Mouse (Mus musculus): Measurements from ENCODE around the gene Map3k13. TPM values are rescaled to one million over a fixed set of nuclear protein-coding genes. Genes with fewer than 3 reads are reported as not detected.

Gene Map3k13
- polyA plus RNA-seq, 1 experiment, result 2.3 TPM

DNA sequence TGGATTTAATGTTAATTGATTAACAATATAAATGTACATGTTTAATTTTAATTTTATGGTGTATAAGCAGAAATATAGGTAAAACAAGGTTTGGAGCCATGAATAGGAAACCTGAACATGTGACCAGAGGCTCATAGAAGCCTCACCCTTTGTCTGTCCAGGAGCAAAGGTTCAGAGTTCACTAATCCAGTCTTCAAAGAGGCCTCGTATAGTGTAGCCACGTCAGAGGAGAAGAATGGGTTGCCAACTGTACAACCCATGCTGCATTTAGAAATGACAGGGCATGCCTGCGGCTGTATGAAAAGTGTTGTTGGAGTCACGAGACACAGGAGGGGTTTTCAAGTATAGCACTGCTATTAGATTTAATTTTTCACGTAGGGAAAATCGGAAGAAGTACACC, 64.0 kb downstream of the Map3k13 start:
- DNase-seq, result no peak
- H3K36me3 ChIP-seq (ENCODE audit: control insufficient read depth, insufficient read depth, low read length), result no peaks in the 10 kb centered on the region
- H3K27me3 ChIP-seq (ENCODE audit: control insufficient read depth, insufficient read depth, low read length), result no peaks in the 10 kb centered on the region
- no peak overlapping the region for H3K4me3 ChIP-seq (ENCODE audit: control insufficient read depth, insufficient read depth, low read length)
- H3K4me1 ChIP-seq (replicated peaks; ENCODE audit: control insufficient read depth, insufficient read depth, low read length), result no peaks in the 10 kb centered on the region
- no peak for TF ChIP-seq POLR2A (IDR thresholded peaks at IDR 0.05; ENCODE audit: control insufficient read depth, extremely low read depth, insufficient read depth, low read length, poor library complexity)
- TF ChIP-seq CTCF (IDR thresholded peaks at IDR 0.05; ENCODE audit: borderline replicate concordance, control insufficient read depth, extremely low read depth, insufficient read depth, low read length, poor library complexity), result no peak
- H3K27ac ChIP-seq (ENCODE audit: control insufficient read depth, insufficient read depth, low read length), result no peak overlapping the region
- 87% methylated on average over 6 of the region's 6 CpGs for WGBS

DNA sequence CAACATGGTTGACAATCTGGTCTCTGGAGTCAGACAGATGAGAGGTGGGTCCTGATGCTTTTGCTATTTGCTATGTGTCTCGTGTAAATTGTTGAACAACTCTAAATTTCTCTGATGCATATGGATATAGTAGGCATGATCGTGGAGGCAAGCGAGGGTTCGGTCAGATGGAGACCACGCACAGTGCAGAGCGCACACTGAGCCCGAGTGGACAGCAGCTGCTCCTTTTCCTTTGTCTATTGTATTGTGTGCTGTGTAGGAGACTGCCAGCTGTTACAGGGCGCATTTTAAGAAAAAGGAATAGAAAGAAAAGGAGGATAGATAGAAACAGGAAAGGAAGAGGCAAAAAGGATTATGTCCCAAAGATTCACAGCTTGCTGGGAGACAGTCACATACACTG, 64.7 kb downstream of the Map3k13 start:
- H3K4me1 ChIP-seq (replicated peaks; ENCODE audit: control insufficient read depth, insufficient read depth, low read length), result no peaks in the 10 kb centered on the region
- no peak for DNase-seq
- no peaks in the 10 kb centered on the region for H3K27me3 ChIP-seq (ENCODE audit: control insufficient read depth, insufficient read depth, low read length)
- no peak overlapping the region for H3K4me3 ChIP-seq (ENCODE audit: control insufficient read depth, insufficient read depth, low read length)
- TF ChIP-seq CTCF (IDR thresholded peaks at IDR 0.05; ENCODE audit: borderline replicate concordance, control insufficient read depth, extremely low read depth, insufficient read depth, low read length, poor library complexity), result no peak
- no peak for TF ChIP-seq POLR2A (IDR thresholded peaks at IDR 0.05; ENCODE audit: control insufficient read depth, extremely low read depth, insufficient read depth, low read length, poor library complexity)
- H3K36me3 ChIP-seq (ENCODE audit: control insufficient read depth, insufficient read depth, low read length), result no peaks in the 10 kb centered on the region
- H3K27ac ChIP-seq (ENCODE audit: control insufficient read depth, insufficient read depth, low read length), result no peak overlapping the region
- WGBS, result 95% methylated on average over 8 of the region's 8 CpGs

DNA sequence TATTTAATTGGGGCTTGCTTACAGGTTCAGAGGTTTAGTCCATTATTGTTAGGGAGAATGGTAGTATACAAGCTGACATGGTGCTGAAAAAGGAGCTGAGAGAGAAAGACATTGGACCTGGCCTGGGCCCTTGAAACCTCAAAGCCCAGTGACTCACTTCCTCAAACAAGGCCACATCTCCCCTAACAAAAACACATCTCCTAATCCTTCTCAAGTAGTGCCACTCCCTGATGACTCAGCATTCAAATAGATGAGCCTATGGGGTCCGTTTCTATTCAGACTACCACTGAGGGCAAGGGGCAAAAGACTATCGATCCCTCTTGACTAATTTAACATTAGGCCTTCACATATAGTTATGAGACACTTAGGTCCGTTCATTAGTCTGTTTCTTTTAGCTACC, 68.3 kb downstream of the Map3k13 start:
- no peak overlapping the region for H3K27ac ChIP-seq (ENCODE audit: control insufficient read depth, insufficient read depth, low read length)
- DNase-seq, result no peak
- H3K4me1 ChIP-seq (replicated peaks; ENCODE audit: control insufficient read depth, insufficient read depth, low read length), result no peaks in the 10 kb centered on the region
- no peak for TF ChIP-seq CTCF (IDR thresholded peaks at IDR 0.05; ENCODE audit: borderline replicate concordance, control insufficient read depth, extremely low read depth, insufficient read depth, low read length, poor library complexity)
- no peak overlapping the region for H3K4me3 ChIP-seq (ENCODE audit: control insufficient read depth, insufficient read depth, low read length)
- H3K27me3 ChIP-seq (ENCODE audit: control insufficient read depth, insufficient read depth, low read length), result no peaks in the 10 kb centered on the region
- H3K36me3 ChIP-seq (ENCODE audit: control insufficient read depth, insufficient read depth, low read length), result no peaks in the 10 kb centered on the region
- WGBS, result 90% methylated on average over 3 of the region's 3 CpGs

DNA sequence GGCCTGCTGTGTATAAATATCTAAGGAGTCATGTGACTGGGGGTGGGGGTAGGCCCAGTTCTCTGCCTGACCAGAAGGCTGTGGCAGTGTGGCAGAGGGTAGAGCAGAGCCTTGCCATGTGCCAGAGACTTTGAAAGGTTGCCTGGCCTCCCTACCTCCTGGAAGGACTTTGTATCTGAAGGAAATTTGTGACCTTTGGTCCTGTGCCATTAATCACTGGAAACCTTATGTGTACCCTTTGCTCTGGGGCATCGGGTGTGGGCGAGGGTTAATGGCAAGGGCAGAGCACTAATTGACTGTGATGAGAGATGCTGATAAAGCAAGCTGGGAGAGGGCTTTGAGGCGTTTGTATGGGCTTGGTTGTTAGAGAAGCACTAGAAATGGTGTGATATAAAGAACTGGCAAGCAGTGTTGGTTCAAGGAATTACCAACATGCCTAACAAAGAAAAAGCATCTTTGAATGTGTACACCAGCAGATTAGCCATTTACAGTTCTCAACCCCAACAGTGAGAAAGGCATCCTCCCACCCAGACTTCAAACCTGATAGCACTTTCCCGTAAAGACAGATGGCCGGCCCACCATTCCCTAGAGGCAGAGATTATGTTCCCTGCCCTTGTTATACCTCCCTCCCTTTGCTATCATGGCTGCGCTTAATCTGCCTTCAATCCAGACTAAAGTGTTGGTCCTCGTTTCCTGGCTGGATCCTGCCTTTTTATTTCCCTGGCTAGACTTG, 71.3 kb downstream of the Map3k13 start:
- 82% methylated on average over 7 of the region's 7 CpGs for WGBS

DNA sequence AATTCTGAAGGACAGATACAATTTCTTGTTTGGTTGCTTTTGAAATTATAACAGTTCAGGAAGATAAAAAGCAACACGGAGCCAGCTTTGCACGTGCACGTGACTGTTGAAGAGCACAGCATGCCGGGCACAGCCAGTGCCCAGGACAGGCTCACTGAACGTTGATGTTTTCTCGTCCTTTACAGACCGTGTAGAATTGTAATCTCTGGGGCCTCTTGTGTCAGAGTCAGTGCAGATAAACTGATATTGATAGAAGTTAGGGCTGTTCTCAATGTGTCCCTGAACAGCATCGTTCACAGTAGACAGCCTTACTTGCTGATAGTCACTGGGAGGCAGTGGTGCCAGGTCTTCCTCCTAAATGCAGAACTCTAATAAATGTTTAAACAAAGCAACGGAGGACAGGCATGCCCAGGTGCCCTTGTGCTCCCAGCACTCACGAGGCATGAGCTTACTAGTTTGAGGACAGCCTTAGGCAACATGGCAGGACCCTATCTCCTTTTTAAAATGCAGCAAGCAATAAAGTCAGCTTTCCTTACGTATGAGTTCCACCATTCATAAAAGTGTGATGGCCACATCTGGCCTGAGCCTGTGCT, 71.9 kb downstream of the Map3k13 start:
- H3K36me3 ChIP-seq (ENCODE audit: control insufficient read depth, insufficient read depth, low read length), result no peaks in the 10 kb centered on the region
- no peak overlapping the region for H3K4me3 ChIP-seq (ENCODE audit: control insufficient read depth, insufficient read depth, low read length)
- TF ChIP-seq CTCF (IDR thresholded peaks at IDR 0.05; ENCODE audit: borderline replicate concordance, control insufficient read depth, extremely low read depth, insufficient read depth, low read length, poor library complexity) (no peak), POLR2A (IDR thresholded peaks at IDR 0.05; ENCODE audit: control insufficient read depth, extremely low read depth, insufficient read depth, low read length, poor library complexity) (no peak)
- no peaks in the 10 kb centered on the region for H3K4me1 ChIP-seq (replicated peaks; ENCODE audit: control insufficient read depth, insufficient read depth, low read length)
- 93% methylated on average over 11 of the region's 11 CpGs for WGBS
- no peak for DNase-seq
- H3K27ac ChIP-seq (ENCODE audit: control insufficient read depth, insufficient read depth, low read length), result no peak overlapping the region
- no peaks in the 10 kb centered on the region for H3K27me3 ChIP-seq (ENCODE audit: control insufficient read depth, insufficient read depth, low read length)

More for the DNA sequence above, 71.3 kb downstream of the Map3k13 start:
- H3K4me3 ChIP-seq (ENCODE audit: control insufficient read depth, insufficient read depth, low read length), result no peak overlapping the region
- TF ChIP-seq CTCF (IDR thresholded peaks at IDR 0.05; ENCODE audit: borderline replicate concordance, control insufficient read depth, extremely low read depth, insufficient read depth, low read length, poor library complexity), result no peak
- no peak for TF ChIP-seq POLR2A (IDR thresholded peaks at IDR 0.05; ENCODE audit: control insufficient read depth, extremely low read depth, insufficient read depth, low read length, poor library complexity)
- H3K4me1 ChIP-seq (replicated peaks; ENCODE audit: control insufficient read depth, insufficient read depth, low read length), result no peaks in the 10 kb centered on the region
- DNase-seq, result no peak
- no peak overlapping the region for H3K27ac ChIP-seq (ENCODE audit: control insufficient read depth, insufficient read depth, low read length)
- no peaks in the 10 kb centered on the region for H3K36me3 ChIP-seq (ENCODE audit: control insufficient read depth, insufficient read depth, low read length)
- no peaks in the 10 kb centered on the region for H3K27me3 ChIP-seq (ENCODE audit: control insufficient read depth, insufficient read depth, low read length)

DNA sequence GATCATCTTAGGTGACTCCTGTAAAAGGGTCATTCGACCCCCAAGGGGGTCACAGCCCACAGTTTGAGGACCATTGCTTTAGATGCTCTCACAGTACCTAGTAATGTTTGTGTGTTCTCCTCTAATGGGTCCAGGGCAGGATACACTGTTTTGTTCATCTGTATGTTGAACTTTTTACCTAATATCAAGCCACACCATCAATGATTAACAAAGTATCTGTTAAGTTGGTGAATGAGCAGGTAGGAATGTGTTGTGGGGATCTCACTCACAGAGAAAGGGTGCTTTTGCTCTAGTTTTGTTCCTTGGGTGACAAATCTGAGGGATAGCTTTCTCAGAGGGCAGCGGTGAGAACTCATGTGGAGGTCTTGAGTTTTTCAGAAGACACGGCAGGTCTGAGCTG, 73.6 kb downstream of the Map3k13 start:
- Histone ChIP-seq H3K27ac (ENCODE audit: control insufficient read depth, insufficient read depth, low read length) (no peak overlapping the region), H3K27me3 (ENCODE audit: control insufficient read depth, insufficient read depth, low read length) (no peaks in the 10 kb centered on the region), H3K4me1 (replicated peaks; ENCODE audit: control insufficient read depth, insufficient read depth, low read length) (no peaks in the 10 kb centered on the region), H3K4me3 (ENCODE audit: control insufficient read depth, insufficient read depth, low read length) (no peak overlapping the region), H3K36me3 (ENCODE audit: control insufficient read depth, insufficient read depth, low read length) (no peaks in the 10 kb centered on the region)
- no peak for DNase-seq
- 84% methylated on average over 3 of the region's 3 CpGs for WGBS
- no peak for TF ChIP-seq CTCF (IDR thresholded peaks at IDR 0.05; ENCODE audit: borderline replicate concordance, control insufficient read depth, extremely low read depth, insufficient read depth, low read length, poor library complexity)
- TF ChIP-seq POLR2A (IDR thresholded peaks at IDR 0.05; ENCODE audit: control insufficient read depth, extremely low read depth, insufficient read depth, low read length, poor library complexity), result no peak
